Mouse (Mus musculus): ENCODE results near the gene Rd3l.

Rd3l gene

DNA sequence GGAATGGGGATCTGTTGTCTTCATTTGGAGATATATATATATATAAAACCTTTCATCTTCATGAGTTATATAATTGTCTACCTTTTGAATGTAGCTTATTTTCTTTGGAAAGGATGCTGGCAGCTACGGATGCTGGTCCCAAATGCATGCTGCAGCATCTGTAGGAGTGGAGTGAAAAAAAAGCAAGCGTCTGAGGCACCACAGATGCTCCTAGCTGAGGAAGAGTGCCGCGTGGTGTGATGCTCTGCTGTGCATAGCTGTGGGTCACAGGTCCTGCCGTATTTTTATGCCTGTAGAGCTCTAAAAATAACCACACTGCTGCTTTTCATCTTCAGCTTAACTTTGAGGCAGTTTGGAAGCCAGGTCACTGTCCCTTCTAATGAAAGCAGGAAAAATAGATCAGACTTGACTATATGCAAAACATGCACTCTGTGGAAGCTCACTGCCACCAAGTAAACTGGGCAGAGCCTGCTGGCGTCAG is at the start of gene Rd3l:
TSS of gene Rd3l (minus strand) at position 431 of the 481 bp plus-strand sequence.
- in situ Hi-C loops (cut with MboI, MseI): no loop called here

GRCm38 (mm10) chr12:112027408-112027807 is 46.3 kb upstream of the Rd3l start:
- in situ Hi-C loops (cut with MboI, MseI): no loop called here

GRCm38 (mm10) chr12:112025907-112026645 is 45.0 kb upstream of the Rd3l start:
- in situ Hi-C loops (cut with MboI, MseI): no loop called here

GRCm38 (mm10) chr12:112025457-112025856 is 44.3 kb upstream of the Rd3l start:
- in situ Hi-C loops (cut with MboI, MseI): no loop called here

DNA sequence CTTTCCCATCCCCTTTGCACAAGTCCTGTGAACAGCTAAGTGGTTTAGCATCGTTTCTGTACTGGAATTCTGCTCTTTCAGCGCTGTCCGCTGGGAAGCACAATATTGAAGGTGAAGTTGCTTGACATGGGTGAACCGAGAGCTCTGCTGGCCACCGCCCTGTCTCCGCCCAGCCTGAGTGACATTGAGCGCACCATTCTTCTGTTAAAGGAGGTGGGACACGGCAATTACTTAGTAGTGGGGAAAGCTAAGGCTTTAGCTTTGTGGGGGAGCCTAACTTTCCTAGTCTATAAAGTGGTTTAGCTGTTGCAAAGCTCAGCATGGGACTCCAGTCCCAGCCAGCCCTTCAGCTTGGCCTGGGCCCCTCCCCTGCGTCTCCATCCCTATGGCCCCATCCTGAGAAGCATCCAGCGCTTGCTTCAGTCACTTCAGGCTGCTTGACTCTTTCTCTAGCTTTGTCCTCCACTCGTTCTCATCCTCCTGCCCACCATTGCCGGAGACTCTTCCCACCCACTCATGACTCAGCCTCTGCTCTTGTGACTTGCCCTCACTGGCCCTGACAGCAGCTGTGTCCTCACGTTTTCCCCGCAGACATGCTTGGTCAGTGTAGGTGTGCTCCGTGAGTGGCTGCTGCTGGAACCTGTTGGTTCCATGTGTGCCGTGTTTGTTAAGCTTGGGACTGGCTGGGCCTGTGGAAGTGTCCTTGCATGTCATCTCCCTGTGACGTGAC is 43.6 kb upstream of the Rd3l start:
- in situ Hi-C loops (cut with MboI, MseI): no loop called here

- in situ Hi-C loops (cut with MboI, MseI): no loop called here
Measured at GRCm38 (mm10) chr12:112023306-112023705, 42.2 kb upstream of the Rd3l start.

GRCm38 (mm10) chr12:112016346-112016745 is 35.2 kb upstream of the Rd3l start:
- in situ Hi-C loops (cut with MboI, MseI): no loop called here

- in situ Hi-C loops (cut with MboI, MseI): no loop called here
Measured at GRCm38 (mm10) chr12:112013271-112013801, 32.2 kb upstream of the Rd3l start.

DNA sequence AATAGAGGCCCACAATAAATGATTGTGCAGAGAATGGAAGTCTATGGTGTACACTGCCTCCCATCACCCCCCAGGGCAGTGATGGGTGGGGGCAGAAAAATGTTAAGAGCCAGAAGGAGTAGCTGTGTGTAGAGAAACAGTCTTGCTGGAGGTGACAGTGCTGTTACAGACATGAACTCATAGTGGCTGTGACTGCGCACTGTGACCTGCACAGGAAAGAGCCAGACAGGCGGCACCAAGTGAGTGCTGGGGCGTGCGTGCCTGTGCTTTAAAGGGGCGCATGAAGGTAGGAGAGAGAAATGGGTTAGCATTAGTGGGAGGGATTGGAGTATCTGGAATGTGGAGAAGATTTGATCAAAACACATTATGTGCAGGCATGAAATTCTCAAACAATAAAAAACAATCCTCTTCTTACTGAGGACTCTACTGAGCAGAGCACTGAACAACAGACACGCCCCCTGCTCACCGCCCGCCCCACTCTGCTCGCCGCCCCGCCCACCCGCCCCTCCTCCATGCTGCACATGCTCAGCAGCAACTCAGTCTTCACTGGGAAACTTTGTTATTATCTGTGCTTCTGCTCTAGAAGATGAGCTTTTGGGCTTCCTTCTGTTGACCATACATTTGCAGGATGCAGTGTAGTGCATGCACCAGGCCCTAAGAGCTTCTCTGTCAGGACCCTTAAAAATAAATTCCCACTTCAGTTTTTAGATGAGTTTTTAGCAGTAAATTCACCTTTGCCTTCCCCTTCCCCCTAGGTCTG is 31.6 kb upstream of the Rd3l start:
- in situ Hi-C loops (cut with MboI, MseI): no loop called here

DNA sequence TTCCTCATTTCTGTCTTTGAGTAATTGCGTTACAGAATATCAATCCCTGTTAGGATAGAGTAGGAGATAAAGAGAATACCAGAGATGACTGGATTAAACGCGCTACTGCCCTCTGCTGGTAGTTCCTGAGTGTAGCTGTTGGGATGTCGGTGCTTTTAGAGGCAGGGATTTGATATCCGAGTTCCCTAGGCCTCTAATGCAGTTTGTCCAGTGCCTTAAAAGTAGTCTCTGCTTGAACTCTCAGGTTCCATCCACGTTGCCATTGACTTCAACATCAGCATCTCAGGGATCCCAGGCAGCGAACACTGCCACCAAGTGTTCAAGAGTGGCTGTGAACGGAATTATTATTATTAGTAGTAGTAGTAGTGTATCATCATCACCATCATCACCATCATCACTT is 20.1 kb upstream of the Rd3l start:
- in situ Hi-C loops (cut with MboI, MseI): no loop called here

- in situ Hi-C loops (cut with MboI, MseI): no loop called here
Measured at GRCm38 (mm10) chr12:111999735-112000134, 18.6 kb upstream of the Rd3l start.

GRCm38 (mm10) chr12:111995161-111995560 is 14.0 kb upstream of the Rd3l start:
- in situ Hi-C loops (cut with MboI, MseI): no loop called here

DNA sequence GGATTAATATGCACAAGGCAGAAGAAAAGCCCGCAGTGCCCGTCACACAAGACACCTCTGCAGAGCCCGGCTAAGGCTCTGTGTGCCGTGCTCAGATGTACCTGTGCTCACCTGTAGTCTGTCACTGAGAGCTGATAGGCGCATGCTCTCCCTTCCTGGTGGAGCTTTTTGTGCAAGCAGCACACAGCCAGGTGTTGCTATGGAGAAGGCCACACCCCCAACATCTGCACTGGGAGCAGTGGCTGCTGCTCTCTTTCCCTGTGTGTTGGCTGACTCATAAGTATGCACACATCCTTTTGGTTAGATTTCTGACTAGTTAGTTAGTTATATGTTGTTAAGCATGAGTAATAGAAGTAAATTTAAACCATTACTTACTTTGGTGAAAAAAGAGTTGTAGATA is 11.5 kb upstream of the Rd3l start:
- in situ Hi-C loops (cut with MboI, MseI): no loop called here

GRCm38 (mm10) chr12:111986756-111987155 is 5.6 kb upstream of the Rd3l start:
- in situ Hi-C loops (cut with MboI, MseI): no loop called here

DNA sequence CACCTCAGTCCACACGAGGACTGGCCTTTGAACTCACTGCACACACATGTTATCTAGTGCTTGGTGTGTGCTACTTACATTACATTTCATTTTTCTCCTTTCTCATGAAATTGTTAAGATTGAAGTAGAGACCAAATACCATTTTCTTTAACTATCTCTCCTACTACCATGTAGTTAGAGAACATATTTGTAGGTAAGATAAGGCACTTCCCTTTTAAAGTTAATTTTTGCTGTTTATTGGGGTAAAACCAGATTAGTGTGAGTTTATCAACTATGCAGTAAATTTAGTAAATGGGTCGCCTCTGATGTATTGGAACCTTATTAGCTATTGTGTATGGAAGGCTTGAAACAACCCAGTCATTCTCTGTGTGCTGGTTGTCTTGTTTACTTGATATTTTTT is 2.0 kb upstream of the Rd3l start:
- in situ Hi-C loops (cut with MboI, MseI): no loop called here

- in situ Hi-C loops (cut with MboI, MseI): no loop called here
Measured at GRCm38 (mm10) chr12:111981831-111982230, 714 bp upstream of the Rd3l start.

- in situ Hi-C loops (cut with MboI, MseI): no loop called here
Measured at GRCm38 (mm10) chr12:111978274-111978673, 2.8 kb downstream of the Rd3l start.

DNA sequence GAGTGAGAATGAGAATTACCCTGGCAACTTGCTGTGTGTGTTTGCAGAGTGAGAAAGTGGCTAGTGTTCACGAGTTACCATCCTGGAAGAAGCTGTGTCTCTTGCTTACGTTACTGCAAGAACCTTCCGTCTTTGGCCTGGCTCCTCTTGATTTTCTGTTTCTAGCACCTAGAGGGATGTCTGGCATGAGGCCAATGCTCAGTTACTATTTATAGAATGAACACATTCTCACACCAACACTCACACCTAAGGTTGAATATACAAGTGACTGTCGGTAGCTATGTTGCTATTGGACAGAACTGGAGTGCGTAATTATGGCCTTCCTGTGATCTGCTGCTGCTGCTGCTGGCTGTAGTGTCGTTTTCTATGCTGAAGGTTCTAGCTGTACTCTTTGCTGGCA is 4.0 kb downstream of the Rd3l start:
- in situ Hi-C loops (cut with MboI, MseI): no loop called here

DNA sequence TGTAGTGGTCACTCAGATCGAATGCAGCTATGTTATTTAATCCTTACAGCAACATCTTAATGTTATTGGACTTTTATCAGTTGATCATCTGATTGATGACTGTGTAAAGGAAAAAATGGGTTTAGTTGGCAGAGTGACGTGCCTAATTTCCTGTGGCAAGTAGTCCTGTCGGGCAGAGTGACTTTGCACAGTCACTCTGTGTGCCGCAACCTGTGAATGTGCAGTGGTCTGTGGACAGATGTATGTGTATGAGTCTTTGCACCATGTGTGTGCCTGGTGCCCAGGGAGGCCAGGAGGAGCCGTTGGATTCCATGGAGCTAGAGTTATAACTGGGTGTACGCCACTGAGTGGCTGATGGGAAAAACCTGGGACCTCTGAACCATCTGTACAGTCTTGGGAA is 6.5 kb downstream of the Rd3l start:
- in situ Hi-C loops (cut with MboI, MseI): no loop called here

GRCm38 (mm10) chr12:111972504-111972903 is 8.6 kb downstream of the Rd3l start:
- in situ Hi-C loops (cut with MboI, MseI): no loop called here

- in situ Hi-C loops (cut with MboI, MseI): no loop called here
Measured at GRCm38 (mm10) chr12:111971231-111971686, 9.9 kb downstream of the Rd3l start, which contains the start of gene Tdrd9. TSS of gene Tdrd9 (plus strand) at chr12:111971559.

GRCm38 (mm10) chr12:111970085-111970484 is 11.0 kb downstream of the Rd3l start:
- in situ Hi-C loops (cut with MboI, MseI): no loop called here

Data from T-helper 17 cell (primary cell).